Mouse (Mus musculus) ES-E14 (cell line): ENCODE measurements around the gene Cd79b. TPM values are rescaled to one million over a fixed set of nuclear protein-coding genes. Genes with fewer than 3 reads are reported as not detected.

Experiments
- DNase-seq: peaks from one replicate; pipeline ENCODE4 v3.0.0-alpha.2; 2013; ENCODE audit warnings: low read depth, low spot score
- H3K27ac ChIP-seq: 2 replicates; pipeline ENCODE4 v1.5.1; 2012; ENCODE audit warnings: low read depth, mild to moderate bottlenecking, low read length, moderate library complexity, mixed read lengths; ENCODE audit not compliant: poor library complexity, insufficient read depth, severe bottlenecking
- H3K36me3 ChIP-seq: 2 replicates; pipeline ENCODE4 v1.6.1; 2012; ENCODE audit warnings: mild to moderate bottlenecking, low read length, moderate library complexity, mixed read lengths; ENCODE audit not compliant: control insufficient read depth, poor library complexity, insufficient read depth, severe bottlenecking
- H3K4me1 ChIP-seq, 2 experiments: fragments of 150-350 bp in 1 of 2; sonication (generic) in 1 of 2; 2 replicates each; pipeline ENCODE4 v1.6.1; 2012; ENCODE audit warnings: low read length in 2 of 2, mild to moderate bottlenecking in 1 of 2, mixed read lengths in 1 of 2; ENCODE audit not compliant: control insufficient read depth in 2 of 2, insufficient read depth in 2 of 2, poor library complexity in 1 of 2
- H3K4me3 ChIP-seq, 2 experiments: fragments of 150-350 bp in 1 of 2; sonication (generic) in 1 of 2; 2 replicates each; pipeline ENCODE4 v1.5.1; 2012; ENCODE audit warnings: low read length in 2 of 2, low read depth in 1 of 2, mild to moderate bottlenecking in 1 of 2, mixed read lengths in 1 of 2; ENCODE audit not compliant: insufficient read depth in 1 of 2, poor library complexity in 1 of 2, severe bottlenecking in 1 of 2
- H3K9ac ChIP-seq: 2 replicates; pipeline ENCODE4 v1.6.1; 2012; ENCODE audit warnings: low read depth, mild to moderate bottlenecking, low read length, mixed read lengths; ENCODE audit not compliant: poor library complexity, insufficient read depth, severe bottlenecking
- H3K9me3 ChIP-seq: fragments of 150-350 bp; sonication (generic); 2 replicates; pipeline ENCODE4 v1.6.1; 2012; ENCODE audit warnings: low read depth, mild to moderate bottlenecking, low read length; ENCODE audit not compliant: control insufficient read depth, insufficient read depth
- CHD2 ChIP-seq: IDR thresholded peaks from 2 replicates; pipeline ENCODE4 v1.6.1; 2014; ENCODE audit warnings: mild to moderate bottlenecking, low read depth, low read length, inconsistent platforms
- HCFC1 ChIP-seq: IDR thresholded peaks from 2 replicates; pipeline ENCODE4 v1.6.1; 2012; ENCODE audit warnings: low read length, inconsistent platforms, borderline replicate concordance; ENCODE audit not compliant: insufficient read depth
- MAFK ChIP-seq: IDR thresholded peaks from 2 replicates; pipeline ENCODE4 v1.6.1; 2014; ENCODE audit warnings: mild to moderate bottlenecking, low read depth, low read length, inconsistent platforms; ENCODE audit not compliant: insufficient read depth
- ZC3H11A ChIP-seq: IDR thresholded peaks from 2 replicates; pipeline ENCODE4 v1.6.1; 2012; ENCODE audit warnings: low read depth, mild to moderate bottlenecking, inconsistent platforms, low read length, borderline replicate concordance
- ZNF384 ChIP-seq: IDR thresholded peaks from 2 replicates; pipeline ENCODE4 v1.6.1; 2012; ENCODE audit warnings: low read depth, low read length, inconsistent platforms
- in situ Hi-C, 2 experiments: fragments of 600-800 bp; cut with MboI; formaldehyde crosslinking; loops; one replicate each; pipeline ENCODE4 v1.15.1; 2025; ENCODE audit warnings: low sequenced_read_pairs in 2 of 2, inconsistent platforms in 1 of 2; ENCODE audit not compliant: unreplicated experiment in 2 of 2
- total RNA-seq: library from RNA; depleted of rRNA; stranded (reverse); fragments of 300-350 nt; gene quantifications from 2 replicates; pipeline ENCODE4 v1.2.3, GENCODE M21; 2012

Cd79b gene
- total RNA-seq, 1 experiment = 3.6 TPM

DNA sequence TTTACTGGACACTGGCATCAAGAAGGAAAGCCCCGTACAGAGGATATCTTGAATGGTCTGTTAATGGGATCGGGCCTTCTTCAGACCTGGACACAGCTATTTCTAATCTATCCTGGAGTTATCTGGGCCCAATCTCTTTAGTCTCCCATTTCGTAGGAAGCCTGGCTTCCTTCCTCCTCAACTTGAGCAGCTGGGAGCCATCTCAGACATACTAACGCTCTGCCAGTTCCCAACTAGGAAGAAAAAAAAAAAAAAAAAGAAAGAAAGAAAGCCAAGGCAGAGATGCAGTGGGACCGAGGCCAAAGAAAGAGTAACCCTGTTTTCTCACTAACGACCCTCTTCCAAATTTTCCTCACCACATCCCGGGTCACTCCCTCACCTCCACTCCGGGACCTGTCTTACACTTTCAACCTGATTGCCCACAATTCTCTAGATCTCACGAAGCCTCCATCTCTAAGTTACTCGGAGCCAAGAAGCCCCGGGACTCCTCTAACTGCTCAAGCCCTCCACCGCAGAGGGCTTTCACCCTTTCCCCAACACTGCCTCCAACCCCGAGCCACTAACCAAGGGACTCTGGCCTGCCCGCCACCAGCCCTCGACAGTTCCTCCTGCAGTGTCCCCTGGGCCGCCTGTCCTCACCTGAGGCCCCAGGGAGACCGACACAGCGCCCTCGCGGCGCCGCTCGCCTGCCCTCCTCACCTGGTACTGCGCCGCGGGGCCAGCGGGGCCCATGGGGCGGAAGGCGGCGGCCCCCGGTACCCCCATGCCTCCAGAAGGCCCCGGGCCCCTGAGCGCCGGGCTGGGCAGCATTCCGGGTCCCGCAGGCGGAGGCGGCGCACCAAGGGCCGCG lies 42.5 kb downstream of the Cd79b start:
- no peak for DNase-seq
- H3K4me1 ChIP-seq = peaks cover 9 to 25% of the 10 kb centered on the region in 2 experiments
- peak overlapping the region; percentile 93 for H3K9ac ChIP-seq
- H3K27ac ChIP-seq = peak overlapping the region; percentile 67
- TF ChIP-seq ZC3H11A (no peak), MAFK (no peak), HCFC1 (no peak), ZNF384 (0 out of 2 replicates have a peak, but pooled peaks have one; percentile 37), CHD2 (no peak)
- H3K9me3 ChIP-seq = no peaks in the 10 kb centered on the region
- peaks cover 4% of the 10 kb centered on the region; the same call in 1 of the 2 replicates for H3K36me3 ChIP-seq
- in situ Hi-C loops = no loop called here
- peak overlapping the region; percentile 78 to 88 for H3K4me3 ChIP-seq

DNA sequence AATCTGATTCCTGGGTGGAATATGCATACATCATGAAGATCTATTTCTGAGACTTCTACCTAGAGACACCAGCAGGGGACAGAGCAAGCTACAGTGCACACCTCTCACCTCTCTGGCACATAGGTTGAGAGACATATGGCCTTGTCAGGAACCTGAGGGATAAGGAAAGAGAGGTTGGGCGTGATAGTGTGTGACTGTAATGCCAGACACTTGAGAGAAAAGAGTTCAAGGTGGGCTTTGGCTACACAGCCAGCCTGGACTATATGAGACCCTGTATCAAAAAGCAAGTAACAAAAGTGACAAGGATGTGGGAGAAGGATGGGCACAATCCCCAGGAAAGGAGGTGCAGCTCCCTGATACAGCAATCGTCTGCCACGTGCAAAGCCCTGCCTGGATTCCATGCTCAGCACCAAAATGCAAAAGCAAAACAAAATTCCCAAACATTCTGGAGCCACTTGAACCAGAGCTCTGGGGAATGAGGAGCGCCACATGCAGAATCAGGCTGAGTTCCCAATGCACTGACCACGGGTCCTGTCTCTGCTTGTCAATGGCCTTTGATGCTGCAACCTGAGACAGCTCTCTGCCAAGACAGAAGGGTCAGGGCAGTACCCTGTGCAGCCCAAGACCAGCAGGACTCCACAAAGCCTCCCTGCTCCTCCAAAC lies 43.3 kb downstream of the Cd79b start:
- no peak overlapping the region for H3K27ac ChIP-seq
- peaks cover 4% of the 10 kb centered on the region; the same call in 1 of the 2 replicates for H3K36me3 ChIP-seq
- H3K9me3 ChIP-seq = no peaks in the 10 kb centered on the region

DNA sequence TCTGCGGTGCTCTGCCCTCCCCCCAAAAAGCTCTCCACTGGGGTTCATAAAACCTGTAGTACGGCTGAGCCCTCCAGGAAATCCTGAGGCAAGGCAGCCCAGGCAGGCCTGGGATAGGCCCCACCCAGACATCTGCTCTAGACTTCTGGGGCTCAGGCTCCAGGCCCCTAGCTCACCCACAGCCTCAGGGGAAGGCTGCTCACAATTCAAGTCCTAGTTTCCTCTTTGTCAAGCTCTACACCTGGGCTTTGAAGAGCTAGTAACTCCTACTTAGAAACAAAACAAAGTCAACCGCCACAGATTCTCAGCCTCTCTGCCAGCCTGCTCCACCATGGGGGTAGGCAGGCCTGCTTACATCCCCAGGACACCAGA lies 45.5 kb downstream of the Cd79b start:
- TF ChIP-seq ZC3H11A = no peak
- no peak for TF ChIP-seq CHD2
- no peak for TF ChIP-seq HCFC1
- TF ChIP-seq MAFK = no peak
- no peak for TF ChIP-seq ZNF384
- in situ Hi-C loops = no loop called here
- H3K36me3 ChIP-seq = peaks cover 22% of the 10 kb centered on the region
- peak overlapping the region; percentile 34; the same call in 1 of the 2 replicates for H3K9ac ChIP-seq
- H3K27ac ChIP-seq = peak overlapping the region; percentile 30; the same call in 1 of the 2 replicates
- DNase-seq = peak; percentile 43
- H3K4me1 ChIP-seq = peaks cover 9 to 15% of the 10 kb centered on the region in 2 experiments
- H3K9me3 ChIP-seq = no peaks in the 10 kb centered on the region
- H3K4me3 ChIP-seq = no peak overlapping the region

More for the DNA sequence above, 43.3 kb downstream of the Cd79b start:
- Histone ChIP-seq H3K9ac (peak overlapping the region; percentile 93), H3K4me3 (peak overlapping the region; percentile 78 to 88), H3K4me1 (peaks cover 9 to 24% of the 10 kb centered on the region in 2 experiments)
- DNase-seq = no peak
- TF ChIP-seq HCFC1 = no peak
- TF ChIP-seq ZNF384 = no peak
- no peak for TF ChIP-seq MAFK
- in situ Hi-C loops = no loop called here

DNA sequence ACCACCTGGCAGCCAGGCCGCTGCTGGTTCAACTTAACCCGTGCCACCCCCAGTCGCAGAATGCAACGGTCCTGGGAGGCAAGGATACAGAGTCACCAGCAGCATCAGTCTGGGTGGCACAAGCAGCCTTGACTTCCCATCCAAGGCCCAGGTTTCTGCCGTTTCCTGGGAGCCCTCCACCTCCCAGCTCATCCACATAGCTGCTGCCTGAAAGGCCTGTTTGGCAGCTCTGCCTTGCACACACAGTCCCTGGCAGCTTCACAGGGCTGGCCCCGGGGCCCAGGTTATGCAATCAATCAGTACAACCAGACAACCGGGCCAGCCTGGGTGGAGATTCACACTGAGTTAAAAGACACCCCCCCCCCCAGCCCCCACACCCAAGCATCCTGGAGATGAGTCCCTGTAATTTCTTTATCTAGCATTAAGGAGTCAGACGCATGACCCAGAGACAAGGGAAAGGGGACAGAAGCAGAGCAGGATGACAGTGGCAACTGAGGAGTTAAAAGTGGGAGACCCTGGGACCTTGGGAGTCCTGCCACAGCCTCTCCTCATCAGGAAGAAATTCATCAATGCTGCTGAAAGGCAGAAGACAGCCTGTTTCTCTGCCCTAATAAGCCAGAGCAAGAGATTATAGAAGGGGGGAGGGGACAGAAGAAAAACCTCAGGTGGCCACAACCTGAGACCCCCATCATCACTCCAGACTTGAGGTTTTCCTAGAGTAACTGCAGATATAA lies 46.1 kb downstream of the Cd79b start:
- Histone ChIP-seq H3K27ac (peak overlapping the region; percentile 17; the same call in 1 of the 2 replicates), H3K9ac (peak overlapping the region; percentile 34; the same call in 1 of the 2 replicates), H3K4me3 (no peak overlapping the region), H3K36me3 (peaks cover 27% of the 10 kb centered on the region), H3K9me3 (no peaks in the 10 kb centered on the region), H3K4me1 (peaks cover 7 to 14% of the 10 kb centered on the region in 2 experiments)
- no peak for DNase-seq
- in situ Hi-C loops = no loop called here
- TF ChIP-seq HCFC1 = no peak
- no peak for TF ChIP-seq MAFK
